Comparison of ENCODE assay signal across 11 mouse cellular contexts in the genomic region with DNA sequence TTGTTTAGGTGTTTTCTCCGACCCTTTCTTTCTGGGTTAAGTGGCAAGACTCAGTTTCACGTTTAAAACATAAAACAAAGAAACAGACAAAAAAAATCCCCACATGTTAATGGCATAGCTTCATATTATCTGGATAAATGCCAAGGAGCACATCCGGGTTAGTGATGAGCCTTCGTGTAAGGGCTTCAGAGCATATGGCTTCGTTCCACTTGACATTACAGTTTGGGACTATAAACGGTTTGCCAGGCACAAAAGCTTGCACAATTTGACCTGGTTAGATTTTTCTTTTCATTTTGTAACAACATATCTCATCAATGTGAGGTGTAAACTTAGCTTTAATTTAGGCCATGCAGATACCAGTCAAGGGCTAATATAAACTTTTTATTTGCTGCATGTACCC.
"Had no signal": no experiment of that assay in that cellular context is flagged by ENCODE, and none has a peak within 500 bp of the region (broad histone marks: within the 10 kb centered on the region; RNA-seq: fewer than 3 reads in every experiment).

No protein-coding gene starts in this region.

- H3K27ac ChIP-seq: intestine, embryonic 15.5 days; kidney, embryonic 15.5 days; left cerebral cortex, adult 2 months; liver, embryonic 15.5 days; midbrain, embryonic 13.5 days; stomach, postnatal 0 days had no signal

- H3K4me3 ChIP-seq: intestine, embryonic 15.5 days; kidney, embryonic 15.5 days; left cerebral cortex, adult 2 months; liver, embryonic 15.5 days; midbrain, embryonic 13.5 days had no signal

- H3K9me3 ChIP-seq: intestine, embryonic 15.5 days; kidney, embryonic 15.5 days; liver, embryonic 15.5 days; midbrain, embryonic 13.5 days had no signal

- H3K9ac ChIP-seq: intestine, embryonic 15.5 days; kidney, embryonic 15.5 days; liver, embryonic 15.5 days; midbrain, embryonic 13.5 days had no signal

- H3K4me2 ChIP-seq: intestine, embryonic 15.5 days; kidney, embryonic 15.5 days; liver, embryonic 15.5 days; midbrain, embryonic 13.5 days had no signal

- H3K36me3 ChIP-seq: intestine, embryonic 15.5 days; kidney, embryonic 15.5 days; liver, embryonic 15.5 days; midbrain, embryonic 13.5 days had no signal

- ATAC-seq: intestine, embryonic 15.5 days; midbrain, embryonic 13.5 days had no signal

- DNase-seq: kidney, adult 18-20 months; kidney, postnatal 25 days; liver; lung, adult 2 months; thymus, postnatal 4 days had no signal

- H3K4me1 ChIP-seq: intestine, embryonic 15.5 days; kidney, embryonic 15.5 days; liver, embryonic 15.5 days; midbrain, embryonic 13.5 days had no signal

- H3K27me3 ChIP-seq: intestine, embryonic 15.5 days; kidney, embryonic 15.5 days; liver, embryonic 15.5 days; midbrain, embryonic 13.5 days had no signal
